Mouse (Mus musculus) cortical plate, adult 2 months (tissue): ENCODE results near the gene Dab2ip.

Experiments used
- CTCF ChIP-seq: fragments of 200-500 bp; IDR thresholded peaks from 2 replicates; pipeline ENCODE4 v1.5.1; 2011; ENCODE audit warnings: mild to moderate bottlenecking, control low read depth, low read length; ENCODE audit not compliant: insufficient read depth; ENCODE audit errors: extremely low read depth
- POLR2A ChIP-seq: fragments of 200-500 bp; IDR thresholded peaks from 2 replicates; pipeline ENCODE4 v1.6.1; 2011; ENCODE audit warnings: mild to moderate bottlenecking, low read length, control low read depth; ENCODE audit not compliant: insufficient read depth; ENCODE audit errors: extremely low read depth

DNA sequence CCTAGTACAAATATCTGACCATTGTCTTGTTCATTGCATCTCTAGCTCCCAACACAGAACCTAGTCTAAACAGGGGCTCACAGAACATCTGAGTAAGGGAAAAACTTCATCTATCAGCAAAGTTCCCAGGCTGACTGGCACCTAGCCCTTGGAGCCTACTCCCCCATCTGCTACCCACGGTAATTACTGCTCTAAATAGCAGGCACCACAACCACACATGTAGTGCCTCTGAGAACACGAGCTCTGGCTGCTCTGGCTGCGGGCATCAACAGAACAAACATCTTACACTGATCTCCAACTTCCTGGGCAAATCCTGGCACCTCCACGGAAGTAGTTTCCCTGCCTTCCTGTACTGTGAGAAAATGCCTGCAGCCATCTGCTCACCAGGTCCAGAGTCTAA lies 28.2 kb upstream of the Dab2ip start:
- TF ChIP-seq CTCF (no peak), POLR2A (no peak)
